Mouse (Mus musculus) lung, adult 2 months (tissue): ENCODE data around the gene Plrg1.

Experiments
- CTCF ChIP-seq: fragments of 200-500 bp; IDR thresholded peaks from 2 replicates; pipeline ENCODE4 v1.5.1; 2011; ENCODE audit warnings: mild to moderate bottlenecking, low read length, control low read depth; ENCODE audit not compliant: insufficient read depth
- POLR2A ChIP-seq: fragments of 200-500 bp; IDR thresholded peaks from 2 replicates; pipeline ENCODE4 v1.6.1; 2011; ENCODE audit warnings: low read depth, mild to moderate bottlenecking, control low read depth, low read length, borderline replicate concordance; ENCODE audit errors: extremely low read depth

DNA sequence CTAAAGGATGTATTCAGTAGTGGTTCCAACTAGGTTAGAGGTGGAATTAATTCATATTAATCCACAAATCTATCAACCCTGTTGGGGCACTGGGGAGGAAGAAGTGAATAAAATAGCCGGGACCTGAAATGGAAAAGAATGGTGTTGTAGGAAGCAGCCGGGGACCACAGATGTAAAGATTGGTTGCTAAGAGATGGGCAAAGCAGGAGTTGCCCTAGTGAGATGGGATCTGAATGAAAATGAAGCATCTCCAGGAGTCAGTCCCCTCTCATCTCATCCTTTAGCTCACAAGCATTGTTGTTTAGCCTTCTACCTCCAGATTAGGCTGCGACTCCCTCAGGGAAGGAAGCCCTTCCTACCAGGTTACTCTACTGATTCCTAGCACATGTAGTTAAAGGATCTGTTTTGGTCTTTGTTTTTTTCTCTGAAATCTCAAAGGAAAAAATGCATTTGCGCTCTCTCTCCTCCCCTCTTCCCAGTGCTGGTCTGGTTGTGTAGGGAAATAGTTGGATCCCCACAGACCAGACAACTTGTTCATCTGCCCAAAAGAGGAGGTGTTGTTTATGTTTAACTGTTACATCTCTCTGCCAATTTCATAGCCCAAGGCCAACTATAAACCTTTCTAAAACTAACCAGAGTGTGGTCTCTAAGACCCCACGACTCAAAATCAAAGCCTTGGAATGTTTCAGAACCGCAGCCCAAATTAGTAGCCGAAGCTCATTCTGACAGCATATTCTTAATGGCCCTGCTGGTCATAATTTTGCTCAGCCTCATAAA is 56.4 kb downstream of the Plrg1 start:
- no peak for TF ChIP-seq POLR2A
- TF ChIP-seq CTCF, result no peak
